Mouse (Mus musculus) T-helper 2 cell (primary cell): ENCODE data around the gene Lrmda.

Source experiments
- in situ Hi-C: fragments of 300-600 bp; cut with MboI, MseI; formaldehyde crosslinking; loops from one replicate; pipeline ENCODE4 v1.15.1; 2025; ENCODE audit warnings: high pct_unique_total_duplicates

The Lrmda gene

DNA sequence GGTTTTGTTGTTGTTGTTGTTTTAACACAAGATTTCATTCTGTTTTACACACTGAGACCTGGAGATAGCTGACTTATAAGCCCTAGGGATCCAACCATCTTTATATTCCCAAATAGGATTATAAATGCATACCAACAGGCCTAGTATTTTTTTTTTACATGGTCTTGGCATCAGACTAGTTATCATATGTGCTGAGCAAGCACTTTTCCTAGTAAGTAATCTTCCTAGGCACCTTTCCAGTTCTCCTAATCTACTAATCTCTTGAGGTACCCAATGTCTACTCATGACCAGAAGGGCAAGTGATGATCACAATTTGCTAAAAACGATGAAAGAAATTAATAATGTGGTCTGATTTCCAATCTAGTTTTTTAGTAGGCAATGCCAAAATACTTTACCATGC is 909.2 kb downstream of the Lrmda start:
- in situ Hi-C loops: no loop called here

DNA sequence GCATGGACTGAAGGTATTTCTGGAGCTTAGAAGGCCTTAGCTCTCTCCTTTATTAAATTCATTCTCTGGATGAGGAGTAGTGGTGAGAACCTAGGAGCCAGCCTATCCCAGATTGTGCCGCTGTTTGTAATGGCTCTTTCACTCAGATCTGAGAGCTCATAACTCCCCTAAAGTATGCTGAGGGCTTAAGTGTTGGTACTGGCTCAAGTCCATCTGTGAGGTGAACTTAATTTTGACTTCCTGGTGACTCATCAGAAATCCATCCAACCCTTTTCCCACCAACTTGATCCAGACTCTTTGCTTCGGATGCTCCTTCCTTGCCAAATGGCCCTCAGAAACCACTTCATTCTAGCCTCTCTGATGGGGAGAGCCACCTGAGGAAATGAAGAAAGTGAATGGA is 910.1 kb downstream of the Lrmda start:
- in situ Hi-C loops: no loop called here

DNA sequence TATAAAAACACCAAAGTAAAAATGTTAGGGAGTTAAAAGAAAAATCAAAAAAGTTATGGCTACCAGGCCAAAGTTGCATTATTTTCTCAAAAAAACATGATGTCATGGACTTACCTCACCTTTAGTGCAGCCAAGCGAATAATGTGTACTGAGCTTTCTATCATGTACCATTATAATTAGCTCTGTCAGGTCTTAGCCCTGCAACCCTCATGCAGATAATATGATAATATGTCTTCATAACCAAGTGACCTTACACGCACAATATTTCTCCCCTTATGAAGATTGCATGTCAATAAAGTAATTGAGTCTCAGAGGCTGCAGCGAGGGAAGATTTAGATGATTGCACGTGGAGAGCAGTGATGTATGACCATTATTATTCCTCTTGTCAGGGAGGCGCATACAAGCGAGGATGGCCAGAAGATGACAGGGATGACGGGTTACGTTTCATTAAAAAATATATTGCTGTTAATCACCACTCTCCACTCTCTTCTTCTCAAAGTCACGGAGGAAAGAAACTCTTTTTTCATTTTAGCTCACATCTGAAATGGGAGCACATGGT is 911.1 kb downstream of the Lrmda start:
- in situ Hi-C loops: no loop called here

- in situ Hi-C loops: no loop called here
Observed at GRCm38 (mm10) chr14:22931114-22931822, 911.8 kb downstream of the Lrmda start.

DNA sequence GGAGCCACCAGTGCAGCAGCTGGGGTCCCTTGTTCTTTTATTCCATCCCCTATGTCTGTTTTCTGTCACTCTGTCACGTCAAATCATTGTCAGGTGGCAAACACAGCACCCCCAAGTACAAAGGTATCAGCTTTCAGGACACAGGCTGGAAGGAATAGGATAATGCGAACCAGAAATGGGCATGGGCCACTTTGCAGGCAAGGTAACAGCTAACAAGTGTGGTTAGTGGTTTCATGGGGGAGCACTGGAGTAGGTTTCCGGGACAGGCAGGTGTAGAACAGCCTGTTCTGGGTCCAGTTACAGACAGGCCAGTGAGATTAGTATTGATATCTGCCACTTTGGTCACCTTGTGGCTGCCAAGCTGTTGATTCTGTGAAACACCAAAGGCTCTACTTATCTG is 917.2 kb downstream of the Lrmda start:
- in situ Hi-C loops: no loop called here

DNA sequence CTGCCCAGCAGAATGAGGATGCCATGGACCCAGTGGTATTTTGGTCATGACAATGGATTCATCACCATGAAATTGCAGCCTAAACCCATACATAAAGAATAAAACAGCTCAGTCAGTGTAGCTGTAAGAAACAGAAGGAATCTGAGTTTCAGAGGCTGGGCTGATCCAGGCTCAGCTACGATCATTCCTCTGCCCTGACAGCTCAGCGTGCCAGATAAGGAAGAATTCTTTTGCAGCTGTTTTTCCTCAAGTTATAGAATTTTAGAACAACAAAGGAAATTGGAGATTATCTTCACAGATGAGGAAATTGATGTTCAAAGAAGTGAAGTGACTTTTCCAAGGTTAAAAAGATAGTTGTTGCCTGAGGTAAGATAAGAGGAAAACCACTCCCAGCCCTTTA is 921.1 kb downstream of the Lrmda start:
- in situ Hi-C loops: no loop called here

GRCm38 (mm10) chr14:22942569-22942968 is 923.1 kb downstream of the Lrmda start:
- in situ Hi-C loops: no loop called here

DNA sequence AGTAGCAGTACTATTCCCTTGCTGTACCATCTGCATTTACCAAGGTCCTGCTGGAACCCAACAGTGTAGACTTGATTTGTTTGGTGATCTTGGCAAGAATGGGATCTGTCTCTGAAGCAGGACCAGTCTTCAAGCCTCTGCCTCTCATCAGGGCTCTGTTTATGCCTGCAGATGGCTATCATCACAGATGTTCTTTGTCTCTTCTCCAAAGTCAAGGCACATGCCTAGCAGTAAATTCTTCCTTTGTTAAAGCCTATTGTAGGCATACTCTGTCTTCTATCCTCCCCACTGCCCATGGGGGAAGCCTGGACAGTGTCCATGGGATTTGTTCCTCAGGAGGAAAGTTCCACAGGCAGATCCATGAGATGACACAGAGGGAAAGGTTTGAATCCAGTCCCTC is 930.0 kb downstream of the Lrmda start:
- in situ Hi-C loops: no loop called here

DNA sequence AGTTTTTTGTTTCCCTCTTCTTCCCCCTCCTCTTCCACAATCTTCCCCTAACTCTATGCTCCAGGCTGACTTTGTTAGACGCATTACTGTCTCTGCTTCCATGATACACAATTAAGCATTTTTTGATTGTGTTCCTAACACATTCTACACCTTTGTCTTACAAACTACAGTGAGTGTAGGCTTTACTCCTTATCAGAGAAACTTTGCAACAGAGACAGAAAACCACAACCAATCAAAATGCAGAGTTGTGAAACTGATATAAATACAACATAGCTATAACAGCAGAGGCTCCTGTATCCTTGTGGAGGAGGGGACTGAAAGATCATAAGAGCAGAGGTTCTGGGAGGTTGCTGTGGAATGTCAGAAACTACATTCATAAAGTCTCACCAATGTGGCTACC is 933.5 kb downstream of the Lrmda start:
- in situ Hi-C loops: no loop called here

GRCm38 (mm10) chr14:22960166-22960565 is 940.7 kb downstream of the Lrmda start:
- in situ Hi-C loops: no loop called here

DNA sequence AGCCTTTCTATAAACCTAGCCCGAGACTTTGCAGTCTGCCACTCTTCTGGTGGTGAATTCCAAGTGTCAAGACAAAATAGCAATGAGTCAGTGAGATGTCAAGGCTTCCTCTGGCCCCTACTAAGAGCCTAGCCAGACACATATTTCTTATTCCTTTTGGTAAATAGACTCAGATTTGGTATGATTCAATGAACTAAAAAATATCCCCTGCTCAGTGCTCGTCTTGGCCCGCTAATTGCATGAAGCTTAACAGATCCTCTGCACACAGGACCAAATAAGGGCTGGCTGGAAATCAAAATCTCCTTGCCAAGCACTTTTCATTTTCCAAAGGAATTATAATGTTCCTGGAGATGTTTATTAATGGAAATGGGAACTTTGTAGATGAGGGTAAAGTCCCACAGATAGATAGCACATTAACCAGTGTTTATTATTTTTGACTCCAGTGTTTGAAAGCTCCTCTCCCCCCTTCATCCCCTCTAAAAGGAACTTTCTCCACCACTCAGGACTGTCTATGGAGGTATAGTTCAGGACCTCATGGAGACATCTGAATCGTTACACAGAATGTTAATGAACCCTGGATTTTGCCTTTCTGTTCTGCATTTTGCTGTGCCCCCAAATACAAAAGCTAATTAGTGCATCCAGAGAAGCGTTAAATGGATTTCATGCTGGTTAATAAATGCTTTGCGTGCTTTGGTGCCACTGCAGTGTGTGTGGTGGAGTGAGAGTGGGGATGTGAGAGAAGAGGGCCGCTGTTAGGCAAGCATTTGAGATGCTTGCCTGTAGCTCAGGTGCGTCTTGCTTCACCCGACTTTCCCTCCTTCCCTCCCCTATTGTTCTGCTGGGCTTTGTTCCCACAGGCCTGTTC is 945.5 kb downstream of the Lrmda start:
- in situ Hi-C loops: no loop called here

DNA sequence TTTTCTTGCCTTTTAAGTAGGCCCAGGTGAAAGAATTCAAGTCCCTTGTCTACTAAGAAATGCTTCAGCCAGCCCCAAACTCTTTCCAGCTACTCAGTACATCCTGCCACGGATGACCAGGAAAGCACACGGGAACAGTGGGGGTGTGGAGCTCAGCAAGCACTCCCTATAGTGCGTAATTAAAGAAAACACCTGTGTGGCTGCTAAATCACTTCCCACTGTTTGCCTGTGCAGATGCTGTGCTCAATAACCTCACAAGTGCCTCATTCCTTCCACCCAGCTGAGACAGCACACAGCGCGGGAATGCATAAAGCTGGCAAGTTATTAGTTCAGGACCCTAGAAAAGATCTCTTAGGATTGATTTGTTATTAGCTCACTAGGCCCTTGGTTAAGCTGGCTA is 949.2 kb downstream of the Lrmda start:
- in situ Hi-C loops: no loop called here

GRCm38 (mm10) chr14:22986736-22987135 is 967.2 kb downstream of the Lrmda start:
- in situ Hi-C loops: no loop called here

GRCm38 (mm10) chr14:22988090-22988669 is 968.7 kb downstream of the Lrmda start:
- in situ Hi-C loops: no loop called here

DNA sequence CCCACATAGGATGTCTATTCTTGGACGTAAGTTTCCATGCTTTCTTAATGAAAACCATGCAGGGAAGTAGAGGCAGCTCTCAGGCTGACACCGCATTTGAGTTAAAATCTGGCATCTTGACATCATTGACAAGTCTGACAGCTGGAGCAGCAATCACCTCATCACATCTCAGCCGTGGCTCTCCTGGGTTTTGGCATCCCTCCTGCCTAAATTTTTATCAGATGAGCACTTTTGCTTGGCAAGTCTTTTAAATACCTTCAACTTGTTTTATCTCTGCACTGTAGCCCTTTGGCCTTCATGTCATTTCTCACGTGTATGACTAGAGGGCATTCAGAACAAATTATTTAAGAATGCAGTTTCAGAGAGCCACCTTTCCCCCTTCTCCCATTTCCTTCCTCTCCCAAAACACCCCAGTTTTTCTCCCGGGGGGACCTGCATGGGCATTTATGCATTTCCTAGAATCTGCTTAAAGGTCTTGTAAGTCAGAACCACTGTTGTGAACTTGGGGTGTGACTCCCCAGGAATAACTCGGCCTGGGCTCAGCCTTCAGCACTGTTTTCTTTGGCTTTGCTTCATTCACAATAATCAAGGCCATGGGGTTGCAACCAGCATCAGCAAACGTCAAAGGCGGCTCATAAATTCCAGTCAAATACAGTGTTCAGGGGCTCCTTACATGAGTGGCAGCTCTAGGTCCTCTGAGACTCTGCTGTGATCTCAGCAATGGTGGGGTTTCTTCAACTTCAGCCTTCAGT is 975.8 kb downstream of the Lrmda start:
- in situ Hi-C loops: no loop called here

DNA sequence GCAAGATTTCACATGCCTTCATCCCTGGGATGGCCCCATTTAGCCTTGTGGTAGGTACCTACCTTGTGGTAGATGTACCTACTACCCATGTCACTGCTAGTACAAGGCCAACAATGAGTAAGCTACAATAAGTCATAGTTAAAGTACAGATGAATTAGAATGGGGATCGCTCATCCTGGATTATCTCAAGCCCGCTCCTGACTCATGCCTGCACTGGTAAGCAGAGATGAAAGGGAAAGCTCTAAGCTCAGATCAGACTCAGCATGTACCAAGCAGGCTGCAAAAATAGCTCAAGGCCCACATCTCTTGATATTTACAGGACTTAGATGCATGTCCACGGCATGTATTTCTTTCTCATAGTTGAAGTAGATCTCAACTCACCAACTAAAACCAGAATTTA is 979.4 kb downstream of the Lrmda start:
- in situ Hi-C loops: no loop called here

DNA sequence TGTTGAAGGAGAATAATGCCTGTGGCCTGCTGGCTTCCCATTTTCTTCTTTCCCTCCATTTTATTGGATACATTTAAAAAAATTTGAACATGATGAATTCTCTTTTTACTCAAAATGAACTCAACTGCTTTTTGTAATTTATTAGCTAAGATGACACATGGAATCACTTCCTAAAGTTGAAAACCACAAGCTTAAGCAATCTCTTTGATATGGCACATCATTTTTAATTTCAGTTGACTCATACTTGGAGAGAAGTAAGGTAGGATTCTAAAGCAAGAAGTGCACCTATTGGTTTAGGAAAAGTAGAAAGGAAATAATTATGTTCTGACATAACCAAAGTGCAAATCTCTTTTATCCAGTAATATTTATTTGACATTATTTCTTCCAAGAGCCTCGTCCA is 992.5 kb downstream of the Lrmda start:
- in situ Hi-C loops: no loop called here

DNA sequence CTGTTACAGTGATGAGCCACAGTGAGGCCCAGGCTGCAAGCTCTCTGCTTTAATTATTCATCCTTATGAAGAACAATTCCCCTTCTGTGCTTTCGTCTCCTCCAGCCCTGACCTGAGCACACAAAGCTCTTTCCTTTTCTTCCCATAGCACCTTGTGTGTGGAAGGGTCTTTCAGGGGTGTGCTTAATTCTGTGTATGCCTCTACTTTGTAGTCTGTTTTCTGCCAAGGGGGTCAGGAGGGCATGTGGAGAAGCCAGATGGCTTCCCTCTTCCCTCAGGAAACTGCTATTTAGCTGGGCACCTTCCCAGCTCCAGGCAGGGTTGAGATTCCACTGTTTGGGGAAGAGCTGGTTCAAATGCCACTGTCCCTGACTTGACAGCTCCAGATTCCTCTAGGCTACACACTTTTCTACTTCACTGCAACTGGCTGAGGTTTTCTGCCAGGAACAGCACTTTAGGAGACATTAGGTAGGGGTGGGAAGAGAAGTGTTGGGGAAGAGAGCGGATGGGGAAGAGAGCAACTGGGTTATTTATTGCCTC is 995.3 kb downstream of the Lrmda start:
- in situ Hi-C loops: no loop called here

GRCm38 (mm10) chr14:23015321-23016067 is 996.0 kb downstream of the Lrmda start:
- in situ Hi-C loops: no loop called here

DNA sequence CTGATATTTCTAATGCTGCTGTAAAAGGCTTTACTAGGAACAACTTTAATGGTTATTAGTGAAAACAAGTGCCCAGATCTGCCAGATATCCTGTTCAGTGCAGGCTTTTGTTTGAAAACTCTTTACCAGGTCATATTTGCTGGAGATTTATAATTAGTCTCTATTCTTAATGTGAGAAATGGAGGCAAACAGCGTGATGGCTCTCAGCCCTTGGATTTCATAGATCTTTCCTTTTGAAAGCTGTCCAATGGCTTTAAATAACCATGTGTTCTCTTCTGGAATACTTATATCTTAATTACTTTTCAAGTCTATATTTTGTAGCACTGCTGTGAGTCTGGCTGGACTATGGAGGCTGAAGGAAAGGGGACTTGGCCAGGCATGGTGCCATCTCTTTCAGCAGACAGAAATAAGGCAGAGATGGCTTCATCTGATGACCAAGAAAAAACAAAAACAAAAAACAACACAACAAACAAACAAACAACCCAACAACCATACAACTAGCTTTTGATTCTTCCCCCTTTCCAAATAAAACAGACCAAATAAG is 996.6 kb downstream of the Lrmda start:
- in situ Hi-C loops: no loop called here
